Mouse (Mus musculus): ENCODE results near the gene Olfr867.

Olfr867 gene

DNA sequence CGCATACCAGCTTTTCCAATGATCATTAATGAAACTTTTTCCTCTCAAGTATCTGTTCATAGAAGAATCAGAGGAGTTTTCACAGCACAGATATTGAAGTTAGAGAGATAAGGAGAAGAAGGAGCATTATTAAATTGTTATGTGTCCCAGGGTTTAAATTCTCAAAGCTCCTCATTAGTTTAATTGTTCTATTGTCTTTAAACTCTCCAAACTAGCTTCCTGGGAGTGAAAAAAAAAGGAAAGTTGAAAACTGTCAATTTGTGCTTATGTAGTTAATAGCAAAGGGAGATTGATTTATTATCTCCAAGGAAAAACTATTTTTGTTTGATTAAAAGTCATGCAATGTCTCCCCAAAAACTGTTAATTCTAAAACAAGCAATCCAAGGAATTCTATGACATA lies at the start of gene Olfr867:
Gene Olfr867 (minus strand): TSS at position 101 of the 400 bp plus-strand sequence.
- DNase-seq, result no peak

DNA sequence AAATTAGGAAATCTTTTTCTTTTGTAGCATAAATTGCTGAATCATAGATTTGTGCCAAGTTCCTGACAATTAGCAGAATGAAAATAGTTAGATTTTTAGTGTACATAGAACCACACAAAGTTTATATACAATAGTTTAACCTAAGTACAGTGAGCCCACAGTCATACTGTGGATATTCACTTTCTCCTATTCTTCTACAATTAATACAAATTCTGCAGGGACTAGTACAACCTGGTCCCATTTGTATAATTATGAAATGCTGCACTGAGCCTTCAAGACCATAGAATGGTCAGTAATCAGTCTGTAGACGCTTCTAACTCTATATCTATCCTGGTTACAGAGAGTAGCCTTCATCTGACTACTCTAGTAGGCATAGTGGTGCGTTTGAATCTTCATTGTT lies 41.0 kb upstream of the Olfr867 start, which contains the start of gene Olfr868:
Gene Olfr868 (plus strand): TSS at position 301 of the 400 bp plus-strand sequence.
- DNase-seq, result no peak

DNA sequence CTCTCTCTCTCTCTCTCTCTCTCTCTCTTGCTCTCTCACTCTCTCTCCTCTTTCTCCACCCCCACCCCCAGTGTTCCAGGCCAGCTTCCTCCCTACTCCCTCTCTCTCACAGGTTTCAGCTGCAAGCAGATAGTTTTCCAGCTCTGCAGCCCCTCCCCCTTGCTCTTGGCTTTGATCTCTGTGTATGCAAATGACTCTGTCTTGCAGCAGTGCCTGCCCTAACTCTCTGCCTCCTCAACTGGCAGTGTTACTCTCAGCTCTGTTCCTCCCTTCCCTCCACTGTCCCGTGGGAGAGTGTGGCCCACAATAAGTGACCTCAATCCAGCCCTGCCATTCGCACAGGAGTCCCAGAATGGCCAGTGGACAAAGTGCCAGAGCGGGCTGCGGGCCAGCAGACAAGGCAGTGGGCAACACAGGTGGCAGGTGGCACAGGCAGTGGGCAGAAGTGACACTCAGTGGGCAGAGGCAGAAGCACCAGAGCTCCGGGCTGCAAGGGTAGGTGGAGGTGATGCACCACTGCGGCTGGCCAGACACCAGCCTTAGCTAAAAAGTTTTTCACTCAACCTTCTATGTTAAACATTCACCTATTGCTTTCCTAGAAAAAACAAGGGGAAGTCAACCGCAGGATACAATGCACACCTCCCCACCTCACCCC lies 16.3 kb upstream of the Olfr867 start:
- DNase-seq, result no peak

DNA sequence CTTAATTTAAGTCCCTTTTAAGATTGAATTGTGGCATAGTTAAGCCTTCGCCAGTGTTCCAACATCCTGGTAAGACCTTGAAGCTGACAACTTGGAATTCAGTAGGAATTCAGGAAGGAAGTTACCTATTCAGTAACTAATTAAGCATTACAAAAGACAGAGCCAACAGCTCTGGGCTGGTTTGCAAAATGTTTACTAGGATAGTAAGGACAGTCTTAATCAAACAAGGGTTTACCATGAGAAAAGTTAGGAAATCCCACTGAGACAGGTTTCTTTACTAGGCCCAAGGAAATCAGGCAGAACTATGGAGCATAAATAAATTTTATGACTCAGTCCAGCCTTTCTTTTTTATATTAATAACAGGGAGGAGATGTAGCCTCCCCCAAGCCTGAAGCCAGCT lies 13.9 kb upstream of the Olfr867 start:
- no peak for DNase-seq

DNA sequence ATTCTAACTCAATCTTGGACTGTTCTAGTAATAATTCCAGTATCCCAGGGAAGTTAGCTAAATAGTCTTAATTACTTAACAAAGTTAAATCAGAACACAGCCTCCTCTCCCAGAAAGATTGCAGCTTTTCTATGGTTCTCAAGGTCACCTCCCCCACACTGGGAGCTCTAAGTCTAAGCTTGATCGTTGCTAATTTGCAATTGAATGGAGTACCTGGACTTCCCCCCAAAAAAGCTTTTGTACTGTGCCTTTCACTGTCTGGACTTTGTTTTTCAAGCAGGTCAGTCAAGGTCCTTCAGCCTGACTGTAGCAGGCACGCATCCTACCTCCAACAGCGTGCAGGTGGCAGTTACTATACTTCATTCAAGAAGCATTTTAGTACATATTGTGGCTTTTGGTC lies 12.9 kb upstream of the Olfr867 start:
- DNase-seq, result no peak

DNA sequence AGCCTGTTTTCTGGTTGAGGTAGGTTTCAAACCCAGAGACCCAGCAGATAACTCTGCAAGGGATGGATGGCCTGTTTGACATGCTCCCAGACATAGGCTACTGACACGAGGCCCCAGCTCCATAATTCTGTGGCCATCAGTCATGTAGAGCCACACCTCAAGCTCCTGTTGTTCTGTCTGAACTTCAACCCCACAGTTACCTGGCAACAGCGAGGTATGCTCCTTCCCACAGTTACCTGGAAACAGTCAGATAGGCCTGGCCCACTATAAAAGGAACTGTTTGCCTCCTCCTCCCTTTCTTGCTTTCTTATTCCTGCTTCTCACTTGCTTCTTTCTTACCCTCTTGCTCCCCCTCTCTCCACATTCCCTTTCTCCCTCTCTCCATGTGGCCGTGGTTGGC lies 9.4 kb downstream of the Olfr867 start:
- DNase-seq, result no peak

DNA sequence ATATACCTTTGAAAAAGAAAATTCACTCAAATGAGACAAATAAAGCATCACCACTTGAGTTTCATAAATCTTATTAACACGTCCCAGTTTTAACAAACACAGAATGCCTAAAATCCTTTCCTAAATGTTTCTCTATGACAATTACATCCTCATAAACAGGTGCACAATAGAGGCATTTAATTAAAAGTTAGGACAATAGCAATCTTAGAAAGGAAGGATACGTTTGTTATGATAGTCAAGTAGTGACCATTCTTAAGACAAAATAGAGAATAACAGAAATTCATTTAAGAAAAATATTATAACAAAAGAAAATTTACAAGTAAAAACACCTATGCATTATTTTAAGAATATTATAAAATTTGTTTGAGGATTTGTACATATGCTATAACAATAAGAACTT lies 29.4 kb downstream of the Olfr867 start, which contains the start of gene Olfr866:
Gene Olfr866 (minus strand): TSS at position 101 of the 400 bp plus-strand sequence.
- no peak for DNase-seq

Measured in embryo, embryonic 11 days (tissue).